Mouse (Mus musculus) frontal cortex, adult (tissue): ENCODE data around the gene Gm10800.
"Not testable (repeated sequence)": the region's sequence is repeated elsewhere in the genome, so short reads cannot be mapped to it uniquely, and the experiment has no call there.

ENCODE experiments used
- ATAC-seq: cut with Nextera tagmentation; 2 replicates; pipeline ENCODE4 v1.9.2; 2017; ENCODE audit warnings: mild to moderate bottlenecking, moderate library complexity, mixed read lengths; ENCODE audit not compliant: low TSS enrichment

The Gm10800 gene

GRCm38 (mm10) chr2:98667201-98667600, at the start of gene Gm10800:
TSS of gene Gm10800 (minus strand) at chr2:98667301.
- ATAC-seq, result not testable (repeated sequence)

GRCm38 (mm10) chr2:98697533-98697932, 30.4 kb upstream of the Gm10800 start:
- no peak for ATAC-seq

- not testable (repeated sequence) for ATAC-seq
Measured at GRCm38 (mm10) chr2:98661937-98662336, 5.2 kb downstream of the Gm10800 start, which contains the start of gene Gm10801. TSS of gene Gm10801 (plus strand) at chr2:98662237.
